Mouse (Mus musculus): Measurements from ENCODE around the gene Gm45785. TPM values are rescaled to one million over a fixed set of nuclear protein-coding genes. Genes with fewer than 3 reads are reported as not detected.
A peak's percentile ranks its signal among the peaks of the same experiment; 100 is the strongest.
"Not testable (repeated sequence)": the region's sequence is repeated elsewhere in the genome, so short reads cannot be mapped to it uniquely, and the experiment has no call there.

The Gm45785 gene
- polyA plus RNA-seq, 1 experiment from 2014 or later, result not detected

GRCm38 (mm10) chr7:140894031-140894430 is 37.9 kb upstream of the Gm45785 start:
- Histone ChIP-seq H3K4me1 (replicated peaks; ENCODE audit: control insufficient read depth, insufficient read depth, low read length) (no peaks in the 10 kb centered on the region), H3K36me3 (ENCODE audit: control insufficient read depth, insufficient read depth, low read length) (peaks cover 15% of the 10 kb centered on the region; the same call in 1 of the 2 replicates), H3K9me3 (ENCODE audit: control insufficient read depth, low read length) (no peaks in the 10 kb centered on the region), H3K4me3 (ENCODE audit: low read depth, low read length) (no peak overlapping the region), H3K9ac (ENCODE audit: low read length) (no peak overlapping the region), H3K27me3 (ENCODE audit: control insufficient read depth, insufficient read depth, low read length) (no peaks in the 10 kb centered on the region), H3K4me2 (ENCODE audit: low read depth, low read length, severe bottlenecking) (no peak overlapping the region), H3K27ac (ENCODE audit: low read depth, low read length) (no peak overlapping the region)
- DNase-seq (ENCODE audit: low spot score) (no peak), ATAC-seq (replicated peaks; ENCODE audit: low FRiP score) (no peak)
- 90% methylated on average over 7 of the region's 7 CpGs for WGBS

- peaks cover 13% of the 10 kb centered on the region; the same call in 1 of the 2 replicates for H3K36me3 ChIP-seq (ENCODE audit: control insufficient read depth, insufficient read depth, low read length)
- not testable (repeated sequence) for H3K27me3 ChIP-seq (ENCODE audit: control insufficient read depth, insufficient read depth, low read length); H3K4me2 ChIP-seq (ENCODE audit: low read depth, low read length, severe bottlenecking); H3K27ac ChIP-seq (ENCODE audit: low read depth, low read length); H3K9ac ChIP-seq (ENCODE audit: low read length); DNase-seq (ENCODE audit: low spot score); H3K4me1 ChIP-seq (replicated peaks; ENCODE audit: control insufficient read depth, insufficient read depth, low read length); H3K4me3 ChIP-seq (ENCODE audit: low read depth, low read length); H3K9me3 ChIP-seq (ENCODE audit: control insufficient read depth, low read length); ATAC-seq (replicated peaks; ENCODE audit: low FRiP score)
- 97% methylated on average over 16 of the region's 16 CpGs for WGBS
Observed at GRCm38 (mm10) chr7:140890636-140891035, 34.5 kb upstream of the Gm45785 start.

GRCm38 (mm10) chr7:140882469-140882803 is 26.3 kb upstream of the Gm45785 start:
- DNase-seq (ENCODE audit: low spot score) (no peak), ATAC-seq (replicated peaks; ENCODE audit: low FRiP score) (no peak)
- peak overlapping the region; percentile 91 for H3K4me3 ChIP-seq (ENCODE audit: low read depth, low read length)
- peaks cover 3% of the 10 kb centered on the region; the same call in 1 of the 2 replicates for H3K4me1 ChIP-seq (replicated peaks; ENCODE audit: control insufficient read depth, insufficient read depth, low read length)
- peak overlapping the region; percentile 82 for H3K4me2 ChIP-seq (ENCODE audit: low read depth, low read length, severe bottlenecking)
- no peaks in the 10 kb centered on the region for H3K9me3 ChIP-seq (ENCODE audit: control insufficient read depth, low read length)
- H3K36me3 ChIP-seq (ENCODE audit: control insufficient read depth, insufficient read depth, low read length), result peaks cover 4% of the 10 kb centered on the region; the same call in 1 of the 2 replicates
- H3K27ac ChIP-seq (ENCODE audit: low read depth, low read length), result peak overlapping the region; percentile 20; the same call in 1 of the 2 replicates
- peak overlapping the region; percentile 81 for H3K9ac ChIP-seq (ENCODE audit: low read length)
- no peaks in the 10 kb centered on the region for H3K27me3 ChIP-seq (ENCODE audit: control insufficient read depth, insufficient read depth, low read length)
- under 1% methylated on average over 12 of the region's 12 CpGs for WGBS

- H3K9ac ChIP-seq (ENCODE audit: low read length), result peak within 1 kb of the TSS; percentile 81
- peaks cover 3% of the 10 kb centered on the region; the same call in 1 of the 2 replicates for H3K4me1 ChIP-seq (replicated peaks; ENCODE audit: control insufficient read depth, insufficient read depth, low read length)
- H3K27me3 ChIP-seq (ENCODE audit: control insufficient read depth, insufficient read depth, low read length), result no peaks in the 10 kb centered on the region
- H3K4me2 ChIP-seq (ENCODE audit: low read depth, low read length, severe bottlenecking), result peak within 1 kb of the TSS; percentile 82
- H3K4me3 ChIP-seq (ENCODE audit: low read depth, low read length), result peak within 1 kb of the TSS; percentile 91
- H3K27ac ChIP-seq (ENCODE audit: low read depth, low read length), result peak within 1 kb of the TSS; percentile 66
- no peaks in the 10 kb centered on the region for H3K9me3 ChIP-seq (ENCODE audit: control insufficient read depth, low read length)
- peak; percentile 96 for ATAC-seq (replicated peaks; ENCODE audit: low FRiP score)
- DNase-seq (ENCODE audit: low spot score), result peak; percentile 94
- H3K36me3 ChIP-seq (ENCODE audit: control insufficient read depth, insufficient read depth, low read length), result peaks cover 4% of the 10 kb centered on the region; the same call in 1 of the 2 replicates
- WGBS, result under 1% methylated on average over 59 of the region's 59 CpGs
Observed at GRCm38 (mm10) chr7:140881696-140882468, 25.8 kb upstream of the Gm45785 start, which contains the start of the genes Psmd13 and Sirt3. Psmd13 (plus strand) TSS chr7:140881968. Sirt3 (minus strand) TSS chr7:140882309.

GRCm38 (mm10) chr7:140880865-140881515 is 24.9 kb upstream of the Gm45785 start:
- no peak for ATAC-seq (replicated peaks; ENCODE audit: low FRiP score)
- Histone ChIP-seq H3K27me3 (ENCODE audit: control insufficient read depth, insufficient read depth, low read length) (no peaks in the 10 kb centered on the region), H3K9ac (ENCODE audit: low read length) (peak overlapping the region; percentile 81), H3K4me3 (ENCODE audit: low read depth, low read length) (peak overlapping the region; percentile 91), H3K9me3 (ENCODE audit: control insufficient read depth, low read length) (no peaks in the 10 kb centered on the region), H3K4me1 (replicated peaks; ENCODE audit: control insufficient read depth, insufficient read depth, low read length) (peaks cover 3% of the 10 kb centered on the region; the same call in 1 of the 2 replicates), H3K36me3 (ENCODE audit: control insufficient read depth, insufficient read depth, low read length) (no peaks in the 10 kb centered on the region), H3K4me2 (ENCODE audit: low read depth, low read length, severe bottlenecking) (peak overlapping the region; percentile 82), H3K27ac (ENCODE audit: low read depth, low read length) (no peak overlapping the region)
- WGBS, result 35% methylated on average over 8 of the region's 8 CpGs
- no peak for DNase-seq (ENCODE audit: low spot score)

GRCm38 (mm10) chr7:140880419-140880818 is 24.3 kb upstream of the Gm45785 start:
- no peaks in the 10 kb centered on the region for H3K9me3 ChIP-seq (ENCODE audit: control insufficient read depth, low read length)
- no peak overlapping the region for H3K4me3 ChIP-seq (ENCODE audit: low read depth, low read length)
- no peak for DNase-seq (ENCODE audit: low spot score)
- no peaks in the 10 kb centered on the region for H3K27me3 ChIP-seq (ENCODE audit: control insufficient read depth, insufficient read depth, low read length)
- no peaks in the 10 kb centered on the region for H3K36me3 ChIP-seq (ENCODE audit: control insufficient read depth, insufficient read depth, low read length)
- no peak overlapping the region for H3K9ac ChIP-seq (ENCODE audit: low read length)
- WGBS, result 90% methylated on average over 3 of the region's 3 CpGs
- no peak for ATAC-seq (replicated peaks; ENCODE audit: low FRiP score)
- H3K27ac ChIP-seq (ENCODE audit: low read depth, low read length), result no peak overlapping the region
- no peak overlapping the region for H3K4me2 ChIP-seq (ENCODE audit: low read depth, low read length, severe bottlenecking)
- H3K4me1 ChIP-seq (replicated peaks; ENCODE audit: control insufficient read depth, insufficient read depth, low read length), result peaks cover 3% of the 10 kb centered on the region; the same call in 1 of the 2 replicates

- no peak for DNase-seq (ENCODE audit: low spot score)
- Histone ChIP-seq H3K27ac (ENCODE audit: low read depth, low read length) (no peak overlapping the region), H3K27me3 (ENCODE audit: control insufficient read depth, insufficient read depth, low read length) (no peaks in the 10 kb centered on the region), H3K4me2 (ENCODE audit: low read depth, low read length, severe bottlenecking) (no peak overlapping the region), H3K36me3 (ENCODE audit: control insufficient read depth, insufficient read depth, low read length) (no peaks in the 10 kb centered on the region), H3K4me3 (ENCODE audit: low read depth, low read length) (no peak overlapping the region), H3K4me1 (replicated peaks; ENCODE audit: control insufficient read depth, insufficient read depth, low read length) (peaks cover 3% of the 10 kb centered on the region; the same call in 1 of the 2 replicates), H3K9me3 (ENCODE audit: control insufficient read depth, low read length) (no peaks in the 10 kb centered on the region), H3K9ac (ENCODE audit: low read length) (no peak overlapping the region)
- 89% methylated on average over 7 of the region's 7 CpGs for WGBS
- ATAC-seq (replicated peaks; ENCODE audit: low FRiP score), result no peak
Observed at GRCm38 (mm10) chr7:140879355-140879754, 23.2 kb upstream of the Gm45785 start.

GRCm38 (mm10) chr7:140877364-140877763 is 21.2 kb upstream of the Gm45785 start:
- ATAC-seq (replicated peaks; ENCODE audit: low FRiP score), result no peak
- no peaks in the 10 kb centered on the region for H3K27me3 ChIP-seq (ENCODE audit: control insufficient read depth, insufficient read depth, low read length)
- WGBS, result 90% methylated on average over 6 of the region's 6 CpGs

More at GRCm38 (mm10) chr7:140877364-140877763, 21.2 kb upstream of the Gm45785 start:
- Histone ChIP-seq H3K4me3 (ENCODE audit: low read depth, low read length) (no peak overlapping the region), H3K4me2 (ENCODE audit: low read depth, low read length, severe bottlenecking) (no peak overlapping the region), H3K9ac (ENCODE audit: low read length) (no peak overlapping the region), H3K27ac (ENCODE audit: low read depth, low read length) (no peak overlapping the region), H3K36me3 (ENCODE audit: control insufficient read depth, insufficient read depth, low read length) (no peaks in the 10 kb centered on the region), H3K9me3 (ENCODE audit: control insufficient read depth, low read length) (no peaks in the 10 kb centered on the region), H3K4me1 (replicated peaks; ENCODE audit: control insufficient read depth, insufficient read depth, low read length) (no peaks in the 10 kb centered on the region)
- no peak for DNase-seq (ENCODE audit: low spot score)
